Mouse (Mus musculus): ENCODE results near the gene Slit2.

- TF ChIP-seq CTCF (IDR thresholded peaks at IDR 0.05; ENCODE audit: low read depth, low read length) (no peak), POLR2A (IDR thresholded peaks at IDR 0.05; ENCODE audit: borderline replicate concordance, low read depth, low read length) (no peak)
Observed at GRCm38 (mm10) chr5:48078730-48079129, 95.8 kb downstream of the Slit2 start.

All from bone marrow macrophage, adult 2 months (primary cell).